Comparison of ENCODE assay signal across 9 mouse cellular contexts in the genomic region with DNA sequence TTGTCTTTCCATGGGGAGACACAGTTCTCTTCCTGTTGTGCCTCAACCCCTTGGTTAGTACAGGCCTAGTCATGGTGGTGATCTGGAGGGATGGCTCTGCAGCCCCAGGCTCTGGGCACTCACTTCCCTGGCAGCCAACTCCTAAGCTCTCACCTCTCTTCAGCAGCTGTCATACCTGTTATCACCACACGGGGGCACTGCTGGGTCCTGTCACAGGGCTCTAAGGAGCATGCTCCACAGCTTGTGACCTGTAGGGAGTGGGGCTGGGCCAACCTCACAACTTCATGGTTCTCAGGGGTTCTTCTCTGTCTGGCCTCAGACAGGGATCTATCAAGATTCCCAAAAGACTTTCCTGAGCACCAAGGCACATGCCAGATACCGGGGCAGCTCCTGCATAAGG. TPM values are rescaled to one million over a fixed set of nuclear protein-coding genes. Genes with fewer than 3 reads are reported as not detected.
DNase-seq lines count a peak whose midpoint lies in the region; ATAC-seq and TF ChIP-seq lines count a peak whose summit lies in the region.
"Had no signal": no experiment of that assay in that cellular context is flagged by ENCODE, and none has a peak within 500 bp of the region (broad histone marks: within the 10 kb centered on the region; RNA-seq: fewer than 3 reads in every experiment).

No protein-coding gene starts in this region.

- no peak overlapping the region for H3K4me3 ChIP-seq in kidney, embryonic 16.5 days (ENCODE audit: low read length)
- H3K4me3 ChIP-seq in bone marrow, adult 2 months (replicated peaks; ENCODE audit: control insufficient read depth, low read depth, low read length): no peak overlapping the region
- H3K4me3 ChIP-seq in limb, embryonic 14.5 days (replicated peaks; ENCODE audit: low read length): no peak overlapping the region

- no peaks in the 10 kb centered on the region for H3K9me3 ChIP-seq in kidney, embryonic 16.5 days (ENCODE audit: low read length)
- H3K9me3 ChIP-seq in limb, embryonic 14.5 days (ENCODE audit: control insufficient read depth, low read length): no peaks in the 10 kb centered on the region

- no peak overlapping the region for H3K9ac ChIP-seq in kidney, embryonic 16.5 days (replicated peaks; ENCODE audit: low read length)
- no peak overlapping the region for H3K9ac ChIP-seq in limb, embryonic 14.5 days (ENCODE audit: low read depth, low read length, severe bottlenecking)

- peaks cover 11% of the 10 kb centered on the region; the same call in 1 of the 2 replicates for H3K36me3 ChIP-seq in kidney, embryonic 16.5 days (ENCODE audit: insufficient read depth, low read length)
- H3K36me3 ChIP-seq in limb, embryonic 14.5 days (ENCODE audit: control insufficient read depth, insufficient read depth, low read length): peaks cover 18% of the 10 kb centered on the region

- no peak overlapping the region for H3K4me2 ChIP-seq in kidney, embryonic 16.5 days (replicated peaks; ENCODE audit: low read depth, low read length)
- H3K4me2 ChIP-seq in limb, embryonic 14.5 days (replicated peaks; ENCODE audit: low read depth, low read length, severe bottlenecking): no peak overlapping the region

- peak; percentile 89 for DNase-seq in kidney, adult 18-20 months
- DNase-seq in fibroblast of lung, adult 2 months (ENCODE audit: low read depth): peak; percentile 62
- DNase-seq in kidney, adult 8-10 months: peak; percentile 71 to 90
- DNase-seq in limb, embryonic 14.5 days (ENCODE audit: low spot score): peak; percentile 63
- peak; percentile 71 for DNase-seq in retina, adult 2 months (ENCODE audit: low read depth, low spot score)
- DNase-seq in thymus, postnatal 4 days: peak; percentile 90

- TF ChIP-seq POLR2A in bone marrow, adult 2 months (IDR thresholded peaks at IDR 0.05; ENCODE audit: borderline replicate concordance, control insufficient read depth, low read depth, low read length): no peak
- TF ChIP-seq POLR2A in limb, embryonic 14.5 days (IDR thresholded peaks at IDR 0.05; ENCODE audit: borderline replicate concordance, extremely low read depth, insufficient read depth, insufficient read length): no peak

- H3K27me3 ChIP-seq in kidney, embryonic 16.5 days (ENCODE audit: insufficient read depth, low read length): no peaks in the 10 kb centered on the region
- no peaks in the 10 kb centered on the region for H3K27me3 ChIP-seq in limb, embryonic 14.5 days (ENCODE audit: control insufficient read depth, insufficient read depth, low read length)

- no peak overlapping the region for H3K27ac ChIP-seq in kidney, embryonic 16.5 days (ENCODE audit: low read length)
- no peak overlapping the region for H3K27ac ChIP-seq in bone marrow, adult 2 months (ENCODE audit: control insufficient read depth, insufficient read depth, low read depth, low read length, poor library complexity)
- H3K27ac ChIP-seq in limb, embryonic 14.5 days (replicated peaks; ENCODE audit: low read depth, low read length): no peak overlapping the region

- H3K4me1 ChIP-seq in kidney, embryonic 16.5 days (ENCODE audit: insufficient read depth, low read length): peaks cover 9% of the 10 kb centered on the region
- peaks cover 3% of the 10 kb centered on the region for H3K4me1 ChIP-seq in bone marrow, adult 2 months (ENCODE audit: control insufficient read depth, insufficient read depth, low read length)
- H3K4me1 ChIP-seq in limb, embryonic 14.5 days (ENCODE audit: control insufficient read depth, insufficient read depth, low read length): peaks cover 6% of the 10 kb centered on the region

- no peak for ATAC-seq in kidney, embryonic 16.5 days (ENCODE audit: low FRiP score, low TSS enrichment)
- ATAC-seq in limb, embryonic 14.5 days (ENCODE audit: low FRiP score, low read depth): no peak

- peak; percentile 90 for TF ChIP-seq CTCF in bone marrow, adult 2 months (IDR thresholded peaks at IDR 0.05; ENCODE audit: control insufficient read depth, insufficient read depth, low read length)

- 21% methylated on average over 2 of the region's 2 CpGs for WGBS in kidney, embryonic 16.5 days
- 19% methylated on average over 2 of the region's 2 CpGs for WGBS in bone marrow, adult 2 months
- 18% methylated on average over 2 of the region's 2 CpGs for WGBS in limb, embryonic 14.5 days

RNA-seq across cellular contexts. Expression of gene Mslnl, which starts 3.8 kb away (rescaled TPM):
- not detected in 2 replicates for polyA plus RNA-seq in kidney, embryonic 16.5 days (2015; fragmentation: Nextera tagmentation; extraction: Ambion mirVana)
- not detected in 2 replicates for polyA plus RNA-seq in bone marrow, adult 2 months (2011; ENCODE audit: insufficient read depth, insufficient read length, low replicate concordance, missing spikeins)
- 0.10 and 0.13 TPM in 2 replicates for polyA plus RNA-seq in limb, embryonic 14.5 days (2012; rRNA removed)
- 0.10 and 0.22 TPM in 2 replicates for polyA plus RNA-seq in limb, embryonic 14.5 days (2014; fragmentation: Nextera tagmentation; extraction: Ambion mirVana)
- polyA plus RNA-seq: heart, embryonic 14.5 days had no signal

RNA-seq across cellular contexts. Expression of gene Rpusd1, which starts 4.6 kb away (rescaled TPM):
- polyA plus RNA-seq in kidney, embryonic 16.5 days (2015; fragmentation: Nextera tagmentation; extraction: Ambion mirVana): 26.2 and 26.8 TPM in 2 replicates
- 3.6 and 8.6 TPM in 2 replicates for polyA plus RNA-seq in bone marrow, adult 2 months (2011; ENCODE audit: insufficient read depth, insufficient read length, low replicate concordance, missing spikeins)
- 48.2 and 71.7 TPM in 2 replicates for polyA plus RNA-seq in limb, embryonic 14.5 days (2012; rRNA removed)
- 26.1 and 26.6 TPM in 2 replicates for polyA plus RNA-seq in limb, embryonic 14.5 days (2014; fragmentation: Nextera tagmentation; extraction: Ambion mirVana)

RNA-seq across cellular contexts. Expression of gene Chtf18, which starts 4.9 kb away (rescaled TPM):
- 38.1 and 41.2 TPM in 2 replicates for polyA plus RNA-seq in kidney, embryonic 16.5 days (2015; fragmentation: Nextera tagmentation; extraction: Ambion mirVana)
- polyA plus RNA-seq in bone marrow, adult 2 months (2011; ENCODE audit: insufficient read depth, insufficient read length, low replicate concordance, missing spikeins): 58.2 and 136 TPM in 2 replicates
- 34.5 and 34.6 TPM in 2 replicates for polyA plus RNA-seq in limb, embryonic 14.5 days (2012; rRNA removed)
- polyA plus RNA-seq in limb, embryonic 14.5 days (2014; fragmentation: Nextera tagmentation; extraction: Ambion mirVana): 14.7 and 16.1 TPM in 2 replicates

RNA-seq across cellular contexts. Expression of gene Gng13, which starts 15.1 kb away (rescaled TPM):
- polyA plus RNA-seq in kidney, embryonic 16.5 days (2015; fragmentation: Nextera tagmentation; extraction: Ambion mirVana): 0.40 and 1.2 TPM in 2 replicates
- polyA plus RNA-seq in bone marrow, adult 2 months (2011; ENCODE audit: insufficient read depth, insufficient read length, low replicate concordance, missing spikeins): 4.0 and 6.2 TPM in 2 replicates
- polyA plus RNA-seq in limb, embryonic 14.5 days (2012; rRNA removed): 0.56 and 0.74 TPM in 2 replicates
- polyA plus RNA-seq in limb, embryonic 14.5 days (2014; fragmentation: Nextera tagmentation; extraction: Ambion mirVana): 3.5 and 6.1 TPM in 2 replicates

RNA-seq across cellular contexts. Expression of gene Msln, which starts 22.1 kb away (rescaled TPM):
- 6.9 and 7.8 TPM in 2 replicates for polyA plus RNA-seq in kidney, embryonic 16.5 days (2015; fragmentation: Nextera tagmentation; extraction: Ambion mirVana)
- polyA plus RNA-seq in bone marrow, adult 2 months (2011; ENCODE audit: insufficient read depth, insufficient read length, low replicate concordance, missing spikeins): 1.7 TPM in 1 of 2 replicates, not detected in the other
- 0.23 and 5.5 TPM in 2 replicates for polyA plus RNA-seq in limb, embryonic 14.5 days (2012; rRNA removed)
- polyA plus RNA-seq in limb, embryonic 14.5 days (2014; fragmentation: Nextera tagmentation; extraction: Ambion mirVana): 0.37 and 0.95 TPM in 2 replicates
